Mouse (Mus musculus) forebrain, embryonic 13.5 days (tissue): ENCODE measurements around the gene Pdlim7. TPM values are rescaled to one million over a fixed set of nuclear protein-coding genes. Genes with fewer than 3 reads are reported as not detected.

Source experiments
- ATAC-seq: fragments of 200-750 bp; cut with Nextera tagmentation; 2 replicates; pipeline ENCODE4 v1.8.0; 2017
- H3K27ac ChIP-seq: fragments of 300-500 bp; sonication (generic); 2 replicates; pipeline ENCODE4 v1.5.1; 2015; ENCODE audit warnings: inconsistent platforms, mild to moderate bottlenecking, moderate library complexity
- H3K27me3 ChIP-seq: fragments of 300-500 bp; sonication (generic); 2 replicates; pipeline ENCODE4 v1.6.1; 2015; ENCODE audit warnings: mild to moderate bottlenecking, inconsistent platforms
- H3K36me3 ChIP-seq: fragments of 300-500 bp; sonication (generic); 2 replicates; pipeline ENCODE4 v1.6.1; 2015; ENCODE audit warnings: mild to moderate bottlenecking, inconsistent platforms; ENCODE audit not compliant: poor library complexity, severe bottlenecking
- H3K4me1 ChIP-seq: fragments of 300-500 bp; sonication (generic); 2 replicates; pipeline ENCODE4 v1.6.1; 2015; ENCODE audit warnings: inconsistent platforms
- H3K4me2 ChIP-seq: fragments of 300-500 bp; sonication (generic); 2 replicates; pipeline ENCODE4 v1.6.1; 2015; ENCODE audit warnings: inconsistent platforms, mild to moderate bottlenecking, moderate library complexity
- H3K4me3 ChIP-seq: fragments of 300-500 bp; sonication (generic); 2 replicates; pipeline ENCODE4 v1.5.1; 2015; ENCODE audit warnings: mild to moderate bottlenecking, inconsistent platforms
- H3K9ac ChIP-seq: fragments of 300-500 bp; sonication (generic); 2 replicates; pipeline ENCODE4 v1.6.1; 2015; ENCODE audit warnings: mild to moderate bottlenecking, inconsistent platforms
- H3K9me3 ChIP-seq: fragments of 300-500 bp; sonication (generic); replicated peaks from 2 replicates; pipeline ENCODE4 v1.6.1; 2016; ENCODE audit warnings: inconsistent platforms
- WGBS: fragments of 180-500 bp; shearing (Covaris S2); methylation state at CpG from one replicate; pipeline ENCODE4 v1.1.7; 2015; 5-methylcytosine and 5-hydroxymethylcytosine counted together
- microRNA-seq: library from miRNA; unstranded; fragments of <30 nt; microRNA quantifications from one replicate; pipeline ENCODE4, GENCODE M21; 2016
- polyA plus RNA-seq: library from polyadenylated mRNA; unstranded; fragments of >200 nt; fragmentation: Nextera tagmentation; extraction: Ambion mirVana; gene quantifications from 2 replicates; pipeline ENCODE4 v1.2.1, GENCODE M21; 2015

Pdlim7 gene
- polyA plus RNA-seq, 1 experiment from 2014 or later = 152 TPM

GRCm38 (mm10) chr13:55450511-55450980 is 62.9 kb downstream of the Pdlim7 start:
- ATAC-seq = no peak
- no peak overlapping the region for H3K4me3 ChIP-seq
- H3K27me3 ChIP-seq = no peaks in the 10 kb centered on the region
- H3K4me1 ChIP-seq = peaks cover 29% of the 10 kb centered on the region
- no peak overlapping the region for H3K9ac ChIP-seq
- H3K9me3 ChIP-seq = no peaks in the 10 kb centered on the region
- WGBS = 92% methylated on average over 11 of the region's 11 CpGs
- H3K36me3 ChIP-seq = peaks cover 67% of the 10 kb centered on the region
- no peak overlapping the region for H3K27ac ChIP-seq
- no peak overlapping the region for H3K4me2 ChIP-seq

DNA sequence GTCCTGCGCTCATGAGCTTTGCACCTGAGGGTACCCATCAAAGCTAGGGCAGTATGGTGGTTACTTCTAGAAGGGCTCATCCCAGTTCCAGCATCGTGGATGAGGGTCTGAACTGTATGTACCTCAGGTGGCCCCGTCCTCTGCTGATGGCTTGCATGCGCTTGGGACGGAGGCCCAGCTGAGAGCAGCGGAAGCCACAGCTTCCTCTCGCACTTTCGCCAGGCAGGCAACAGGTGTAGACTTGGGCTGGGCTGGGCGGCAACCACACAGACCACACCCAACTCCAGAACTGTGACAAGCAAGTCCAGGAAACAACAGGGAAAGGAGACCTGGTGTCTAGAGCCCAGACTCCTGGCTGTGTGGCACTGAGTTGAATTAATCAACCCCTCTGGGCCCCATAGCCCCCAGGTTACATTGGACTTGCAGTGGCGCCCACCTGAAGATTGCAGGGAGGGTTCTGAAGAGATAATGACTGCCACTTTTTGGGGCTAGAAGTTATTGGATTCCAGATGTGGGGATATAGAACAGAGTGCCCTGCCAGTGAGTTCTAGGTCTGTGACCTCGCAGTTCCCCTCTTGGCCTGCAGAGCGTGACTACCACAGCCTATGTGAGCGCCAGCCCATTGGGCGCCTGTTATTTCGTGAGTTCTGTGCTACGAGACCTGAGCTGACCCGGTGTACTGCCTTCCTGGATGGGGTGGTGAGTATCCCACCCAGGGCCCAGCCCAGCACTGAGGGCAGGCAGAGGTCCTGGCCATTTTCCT is 63.6 kb downstream of the Pdlim7 start:
- 92% methylated on average over 17 of the region's 17 CpGs for WGBS
- H3K36me3 ChIP-seq = peaks cover 60% of the 10 kb centered on the region
- no peak for ATAC-seq

DNA sequence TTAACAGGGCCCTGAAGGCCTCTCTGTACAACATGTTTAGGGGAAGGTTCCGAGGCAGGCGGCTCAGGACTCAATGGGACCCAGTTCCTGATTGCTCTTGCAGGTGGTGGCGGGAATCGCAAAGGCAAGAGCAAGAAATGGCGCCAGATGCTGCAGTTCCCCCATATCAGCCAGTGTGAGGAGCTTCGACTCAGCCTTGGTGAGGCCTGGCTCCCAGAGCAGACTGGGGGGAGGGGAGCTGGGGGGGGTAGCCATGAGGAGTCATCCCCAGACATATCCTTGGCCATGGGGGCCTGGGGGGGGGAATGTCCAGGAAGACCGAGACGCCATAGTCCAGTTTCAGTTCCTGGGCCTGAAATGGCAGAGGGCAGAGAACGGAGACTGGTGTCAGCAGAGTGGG is 64.3 kb downstream of the Pdlim7 start:
- Histone ChIP-seq H3K36me3 (peaks cover 54% of the 10 kb centered on the region), H3K9ac (no peak overlapping the region), H3K27ac (no peak overlapping the region), H3K4me2 (no peak overlapping the region), H3K27me3 (no peaks in the 10 kb centered on the region), H3K9me3 (no peaks in the 10 kb centered on the region), H3K4me1 (peaks cover 30% of the 10 kb centered on the region), H3K4me3 (no peak overlapping the region)
- WGBS = 93% methylated on average over 9 of the region's 9 CpGs
- ATAC-seq = no peak

More for the DNA sequence above, 63.6 kb downstream of the Pdlim7 start:
- no peak overlapping the region for H3K9ac ChIP-seq
- no peak overlapping the region for H3K4me3 ChIP-seq
- H3K4me1 ChIP-seq = peaks cover 29% of the 10 kb centered on the region
- no peaks in the 10 kb centered on the region for H3K27me3 ChIP-seq
- H3K27ac ChIP-seq = no peak overlapping the region
- no peaks in the 10 kb centered on the region for H3K9me3 ChIP-seq
- no peak overlapping the region for H3K4me2 ChIP-seq

GRCm38 (mm10) chr13:55448131-55448530 is 65.3 kb downstream of the Pdlim7 start:
- Histone ChIP-seq H3K4me1 (peaks cover 38% of the 10 kb centered on the region), H3K4me2 (no peak overlapping the region), H3K9ac (0 out of 2 replicates have a peak overlapping the region, but pooled peaks have one; percentile 30), H3K4me3 (no peak overlapping the region), H3K36me3 (peaks cover 43% of the 10 kb centered on the region), H3K27ac (no peak overlapping the region), H3K27me3 (no peaks in the 10 kb centered on the region), H3K9me3 (no peaks in the 10 kb centered on the region)
- 90% methylated on average over 5 of the region's 5 CpGs for WGBS
- no peak for ATAC-seq

GRCm38 (mm10) chr13:55447543-55447943 is 65.9 kb downstream of the Pdlim7 start:
- ATAC-seq = no peak
- H3K9me3 ChIP-seq = no peaks in the 10 kb centered on the region
- 53% methylated on average over 3 of the region's 3 CpGs for WGBS
- H3K4me3 ChIP-seq = no peak overlapping the region
- H3K4me1 ChIP-seq = peaks cover 38% of the 10 kb centered on the region
- H3K27ac ChIP-seq = no peak overlapping the region
- peak overlapping the region; percentile 90; the same call in 1 of the 2 replicates for H3K4me2 ChIP-seq
- peaks cover 37% of the 10 kb centered on the region for H3K36me3 ChIP-seq
- peak overlapping the region; percentile 30; the same call in 1 of the 2 replicates for H3K9ac ChIP-seq
- H3K27me3 ChIP-seq = no peaks in the 10 kb centered on the region

- Histone ChIP-seq H3K36me3 (peaks cover 28% of the 10 kb centered on the region), H3K27me3 (no peaks in the 10 kb centered on the region), H3K4me3 (peak overlapping the region; percentile 87), H3K4me1 (peaks cover 38% of the 10 kb centered on the region), H3K27ac (0 out of 2 replicates have a peak overlapping the region, but pooled peaks have one; percentile 95), H3K4me2 (peak overlapping the region; percentile 90), H3K9me3 (no peaks in the 10 kb centered on the region), H3K9ac (peak overlapping the region; percentile 96)
- ATAC-seq = no peak
- 84% methylated on average over 6 of the region's 6 CpGs for WGBS
Measured at GRCm38 (mm10) chr13:55446483-55447105, 66.9 kb downstream of the Pdlim7 start.

Small RNA genes within 50 kb of the gene (microRNA-seq; reads per million reads assigned to microRNA genes)
- gene Mir6943 (0.80 reads per million), gene Mir6944 (80.8 reads per million, percentile 48 among the genes with 10 or more reads in this experiment), gene Mir6945 (1.6 reads per million)

Other genes starting within 250 kb of the Pdlim7 start
- gene Prelid1, start 193.2 kb downstream of the Pdlim7 start, polyA plus RNA-seq = 309 and 331 TPM in 2 replicates
- 102 and 105 TPM in 2 replicates for gene Rab24, start 191.7 kb downstream of the Pdlim7 start, polyA plus RNA-seq
- gene Mxd3, start 183.9 kb downstream of the Pdlim7 start, polyA plus RNA-seq = 42.8 and 44.6 TPM in 2 replicates
- 57.9 and 60.5 TPM in 2 replicates for gene Lman2, start 150.9 kb downstream of the Pdlim7 start, polyA plus RNA-seq
- gene Rgs14, start 143.9 kb downstream of the Pdlim7 start, polyA plus RNA-seq = 0.30 and 0.40 TPM in 2 replicates
- not detected in 2 replicates for gene Slc34a1, start 115.5 kb downstream of the Pdlim7 start, polyA plus RNA-seq
- gene Pfn3, start 98.4 kb downstream of the Pdlim7 start, polyA plus RNA-seq = 0.60 TPM in 1 of 2 replicates, not detected in the other
- not detected in 2 replicates for gene F12, start 86.9 kb downstream of the Pdlim7 start, polyA plus RNA-seq
- 24.9 and 26.9 TPM in 2 replicates for gene Grk6, start 68.6 kb downstream of the Pdlim7 start, polyA plus RNA-seq
- 1.6 and 2.2 TPM in 2 replicates for gene Prr7, start 49.4 kb downstream of the Pdlim7 start, polyA plus RNA-seq
- 639 and 641 TPM in 2 replicates for gene Dbn1, start 25.6 kb downstream of the Pdlim7 start, polyA plus RNA-seq
- 2.1 and 3.7 TPM in 2 replicates for gene Dok3, start 15.6 kb upstream of the Pdlim7 start, polyA plus RNA-seq
- 67.3 and 72.1 TPM in 2 replicates for gene Ddx41, start 23.0 kb upstream of the Pdlim7 start, polyA plus RNA-seq
- gene Fam193b, start 57.4 kb upstream of the Pdlim7 start, polyA plus RNA-seq = 58.1 and 58.7 TPM in 2 replicates
- 101 and 120 TPM in 2 replicates for gene Tmed9, start 60.1 kb upstream of the Pdlim7 start, polyA plus RNA-seq
- 34.7 and 35.8 TPM in 2 replicates for gene B4galt7, start 86.2 kb upstream of the Pdlim7 start, polyA plus RNA-seq
- 88.0 and 88.7 TPM in 2 replicates for gene Caml, start 109.3 kb upstream of the Pdlim7 start, polyA plus RNA-seq
- 36.6 and 38.6 TPM in 2 replicates for gene Ddx46, start 121.4 kb upstream of the Pdlim7 start, polyA plus RNA-seq
- 58.4 and 60.6 TPM in 2 replicates for gene B230219D22Rik, start 179.4 kb upstream of the Pdlim7 start, polyA plus RNA-seq
- 98.2 and 108 TPM in 2 replicates for gene Txndc15, start 201.0 kb upstream of the Pdlim7 start, polyA plus RNA-seq
- gene Pcbd2, start 213.7 kb upstream of the Pdlim7 start, polyA plus RNA-seq = 24.5 and 25.9 TPM in 2 replicates